Mouse (Mus musculus) layer of hippocampus, adult 11-12 months (tissue): ENCODE data around the gene Olfr1255.

Experiments
- DNase-seq: peaks from one replicate; pipeline ENCODE4 v3.0.0; 2022; ENCODE audit warnings: low spot score

Gene Olfr1255

GRCm38 (mm10) chr2:89811751-89812150 lies at the start of gene Olfr1255:
Gene Olfr1255 (plus strand): TSS chr2:89812051.
- no peak for DNase-seq

- DNase-seq = no peak
Measured at GRCm38 (mm10) chr2:89793519-89793918, 18.3 kb upstream of the Olfr1255 start, which contains the start of gene Olfr1254. Gene Olfr1254 (minus strand): TSS chr2:89793619.

- DNase-seq = no peak
Measured at GRCm38 (mm10) chr2:89799583-89799982, 12.3 kb upstream of the Olfr1255 start.

GRCm38 (mm10) chr2:89810751-89811150 lies 1.1 kb upstream of the Olfr1255 start:
- DNase-seq = no peak

GRCm38 (mm10) chr2:89820216-89820615 lies 8.4 kb downstream of the Olfr1255 start:
- no peak for DNase-seq

- DNase-seq = no peak
Measured at GRCm38 (mm10) chr2:89841455-89841854, 29.6 kb downstream of the Olfr1255 start, which contains the start of gene Olfr1256. Gene Olfr1256 (minus strand): TSS chr2:89841555.

- no peak for DNase-seq
Measured at GRCm38 (mm10) chr2:89848105-89848504, 36.3 kb downstream of the Olfr1255 start, which contains the start of gene Olfr48. Gene Olfr48 (minus strand): TSS chr2:89848205.

- DNase-seq = no peak
Measured at GRCm38 (mm10) chr2:89849230-89849629, 37.4 kb downstream of the Olfr1255 start.
